Mouse (Mus musculus) limb, embryonic 15.5 days (tissue): ENCODE measurements at regions not wholly inside any gene's neighbourhood (a gene's known extent, or its start where the extent isn't known, plus 50 kb on each side); places are given as distances from the start of the nearest gene placed in this dataset.

Source experiments
- ATAC-seq: fragments of 200-750 bp; cut with Nextera tagmentation; 2 replicates; pipeline ENCODE4 v1.8.0; 2017; ENCODE audit warnings: low read depth, moderate TSS enrichment; ENCODE audit not compliant: insufficient number of reproducible peaks, low FRiP score, low TSS enrichment
- H3K27ac ChIP-seq: fragments of 300-500 bp; sonication (generic); 2 replicates; pipeline ENCODE4 v1.5.1; 2015; ENCODE audit warnings: moderate library complexity, mild to moderate bottlenecking, inconsistent platforms
- H3K27me3 ChIP-seq: fragments of 300-500 bp; sonication (generic); 2 replicates; pipeline ENCODE4 v1.6.1; 2015; ENCODE audit warnings: inconsistent platforms
- H3K36me3 ChIP-seq: fragments of 300-500 bp; sonication (generic); 2 replicates; pipeline ENCODE4 v1.6.1; 2015; ENCODE audit warnings: inconsistent platforms
- H3K4me1 ChIP-seq: fragments of 300-500 bp; sonication (generic); 2 replicates; pipeline ENCODE4 v1.6.1; 2015; ENCODE audit warnings: inconsistent platforms
- H3K4me2 ChIP-seq: fragments of 300-500 bp; sonication (generic); 2 replicates; pipeline ENCODE4 v1.6.1; 2015; ENCODE audit warnings: mild to moderate bottlenecking, inconsistent platforms
- H3K4me3 ChIP-seq: fragments of 300-500 bp; sonication (generic); 2 replicates; pipeline ENCODE4 v1.5.1; 2015; ENCODE audit warnings: mild to moderate bottlenecking, inconsistent platforms
- H3K9ac ChIP-seq: fragments of 300-500 bp; sonication (generic); 2 replicates; pipeline ENCODE4 v1.6.1; 2015; ENCODE audit warnings: inconsistent platforms
- H3K9me3 ChIP-seq: fragments of 300-500 bp; sonication (generic); 2 replicates; pipeline ENCODE4 v1.6.1; 2016; ENCODE audit warnings: inconsistent platforms
- WGBS: fragments of 180-500 bp; shearing (Covaris S2); methylation state at CpG from one replicate; pipeline ENCODE4 v1.1.7; 2015; 5-methylcytosine and 5-hydroxymethylcytosine counted together

DNA sequence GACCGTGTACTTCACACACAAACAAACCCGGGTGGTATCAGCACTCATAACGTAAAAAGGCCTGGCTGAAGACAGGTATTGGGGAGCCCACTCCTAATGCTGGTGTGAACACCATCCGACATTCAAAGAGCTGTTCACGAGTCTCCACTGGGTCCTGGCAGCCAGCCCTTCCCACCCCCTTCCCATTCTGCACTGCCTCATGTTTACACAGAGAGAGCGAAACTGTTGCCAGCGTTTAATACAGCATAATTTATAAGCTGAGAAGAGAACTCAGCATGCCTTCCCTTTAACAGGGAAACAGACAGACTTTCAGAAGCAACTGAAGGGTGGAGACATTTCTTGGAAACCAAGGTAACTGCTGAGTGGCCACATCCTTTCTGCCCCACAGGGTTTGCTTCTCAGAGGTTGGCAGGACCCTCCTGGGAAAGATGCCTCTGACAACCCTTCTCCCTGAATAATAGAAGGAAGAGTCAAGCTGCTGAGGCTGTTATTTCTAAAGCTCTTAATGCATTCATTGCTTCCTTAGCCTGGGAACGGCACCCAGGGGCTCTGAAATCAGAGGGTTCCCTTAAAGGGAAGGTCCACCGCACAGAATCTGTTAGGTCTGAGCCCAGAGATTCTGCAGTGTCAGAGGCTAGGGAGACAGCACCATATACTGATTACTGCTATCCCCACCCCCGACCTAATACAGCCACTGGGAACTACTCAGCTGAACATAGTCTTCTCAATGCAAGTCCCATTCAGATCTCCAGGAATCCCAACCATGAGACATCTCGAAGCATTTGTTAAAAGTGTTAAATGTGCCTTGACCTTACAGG lies 412.4 kb upstream of the Id4 start:
- WGBS, result 51% methylated on average over 11 of the region's 11 CpGs
- peak overlapping the region; percentile 62 for H3K27ac ChIP-seq
- H3K4me3 ChIP-seq, result no peak overlapping the region
- no peak overlapping the region for H3K9ac ChIP-seq
- no peaks in the 10 kb centered on the region for H3K9me3 ChIP-seq
- no peak overlapping the region for H3K4me2 ChIP-seq
- ATAC-seq, result 0 out of 2 replicates have a peak, but pooled peaks have one; percentile 40
- H3K27me3 ChIP-seq, result no peaks in the 10 kb centered on the region
- peaks cover 8% of the 10 kb centered on the region for H3K4me1 ChIP-seq
- H3K36me3 ChIP-seq, result no peaks in the 10 kb centered on the region

DNA sequence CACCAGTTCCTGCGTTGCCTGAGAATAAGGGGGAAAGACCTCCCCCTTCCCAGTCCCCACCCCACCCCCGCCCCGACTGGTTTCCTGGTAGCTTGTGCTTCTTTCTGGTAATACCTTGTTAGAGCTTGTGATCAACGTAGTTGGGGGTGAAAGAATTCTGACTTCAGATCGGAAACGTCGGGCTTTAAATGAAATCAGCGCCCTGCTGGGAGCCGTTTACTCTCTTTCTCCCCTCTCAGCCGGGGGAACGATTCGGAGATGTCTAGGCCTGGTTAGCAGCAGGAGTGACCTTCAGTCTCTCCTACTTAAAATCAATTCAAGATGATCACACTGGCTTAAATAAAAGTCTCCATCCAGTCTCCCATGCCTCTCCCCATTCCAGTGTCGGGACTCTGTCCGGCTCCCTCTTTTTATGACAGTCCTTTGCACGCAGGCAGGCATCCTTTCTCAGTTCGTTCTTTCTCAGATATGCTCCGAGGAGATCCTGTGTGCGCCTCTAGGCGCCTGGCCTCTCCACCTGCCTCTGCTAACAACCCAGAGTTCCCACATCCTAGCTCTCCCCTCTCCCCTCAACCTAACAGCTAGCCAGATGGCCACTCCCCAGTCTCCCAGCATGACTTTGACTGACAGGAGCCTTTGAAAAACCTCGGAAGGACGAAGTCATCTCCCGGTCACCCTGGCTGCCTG lies 405.5 kb upstream of the Id4 start:
- H3K4me3 ChIP-seq, result no peak overlapping the region
- 8% methylated on average over 22 of the region's 22 CpGs for WGBS
- no peaks in the 10 kb centered on the region for H3K36me3 ChIP-seq
- H3K9ac ChIP-seq, result no peak overlapping the region
- H3K9me3 ChIP-seq, result no peaks in the 10 kb centered on the region
- peak overlapping the region; percentile 30 for H3K4me2 ChIP-seq
- H3K4me1 ChIP-seq, result peaks cover 15% of the 10 kb centered on the region
- H3K27me3 ChIP-seq, result no peaks in the 10 kb centered on the region
- no peak for ATAC-seq
- H3K27ac ChIP-seq, result no peak overlapping the region

GRCm38 (mm10) chr13:47858946-47859345 lies 402.1 kb upstream of the Id4 start:
- no peak overlapping the region for H3K4me3 ChIP-seq
- peaks cover 15% of the 10 kb centered on the region for H3K4me1 ChIP-seq
- H3K4me2 ChIP-seq, result no peak overlapping the region
- no peak overlapping the region for H3K27ac ChIP-seq
- ATAC-seq, result no peak
- no peaks in the 10 kb centered on the region for H3K9me3 ChIP-seq
- H3K36me3 ChIP-seq, result no peaks in the 10 kb centered on the region
- no peaks in the 10 kb centered on the region for H3K27me3 ChIP-seq
- H3K9ac ChIP-seq, result no peak overlapping the region
- WGBS, result 87% methylated on average over 4 of the region's 4 CpGs

DNA sequence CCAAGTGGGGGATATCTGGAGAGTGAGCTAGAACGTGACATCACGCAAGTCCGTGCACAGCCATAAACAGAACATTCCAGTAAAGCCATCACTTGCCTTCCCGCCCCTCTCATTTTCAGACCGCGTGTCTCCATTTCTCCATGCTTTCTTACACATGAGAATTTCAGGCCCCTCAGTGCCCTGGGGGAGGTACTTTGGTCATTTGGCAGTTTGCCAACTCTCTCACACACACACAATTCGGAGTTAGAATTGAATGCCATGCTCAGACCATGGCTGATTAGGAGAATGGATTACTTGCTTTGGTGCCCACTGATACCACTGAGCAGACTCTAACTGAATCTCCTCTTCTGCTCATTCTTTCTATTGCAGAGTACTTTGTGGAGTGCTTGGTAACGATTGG lies 400.7 kb upstream of the Id4 start:
- WGBS, result 54% methylated on average over 8 of the region's 8 CpGs
- H3K36me3 ChIP-seq, result no peaks in the 10 kb centered on the region
- no peak overlapping the region for H3K9ac ChIP-seq
- no peaks in the 10 kb centered on the region for H3K27me3 ChIP-seq
- H3K27ac ChIP-seq, result no peak overlapping the region
- H3K4me3 ChIP-seq, result no peak overlapping the region
- H3K9me3 ChIP-seq, result no peaks in the 10 kb centered on the region
- H3K4me1 ChIP-seq, result peaks cover 11% of the 10 kb centered on the region
- no peak for ATAC-seq
- no peak overlapping the region for H3K4me2 ChIP-seq

DNA sequence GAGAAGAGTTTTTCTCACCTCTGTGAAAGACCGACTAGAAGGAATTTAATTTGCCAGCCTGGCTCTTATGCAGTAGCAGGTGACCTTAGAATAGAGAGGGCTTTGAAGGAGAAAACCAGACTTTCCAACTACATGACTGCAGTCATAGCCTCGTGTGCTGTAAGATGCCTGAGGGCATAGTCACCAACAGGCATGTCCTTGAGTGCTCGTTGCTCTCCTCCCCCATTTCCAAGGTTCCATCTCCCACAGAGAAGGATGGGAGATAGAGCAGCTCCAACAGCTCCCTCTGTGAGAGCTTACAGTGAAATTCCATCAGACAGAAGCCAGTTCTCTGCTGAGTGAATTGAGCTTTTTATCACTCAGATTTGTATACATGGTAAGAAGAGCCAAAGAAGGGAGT lies 398.1 kb upstream of the Id4 start:
- WGBS, result 35% methylated on average over 3 of the region's 3 CpGs
- Histone ChIP-seq H3K27me3 (no peaks in the 10 kb centered on the region), H3K27ac (peak overlapping the region; percentile 35; the same call in 1 of the 2 replicates), H3K9ac (no peak overlapping the region), H3K4me1 (no peaks in the 10 kb centered on the region), H3K36me3 (no peaks in the 10 kb centered on the region), H3K4me2 (no peak overlapping the region), H3K9me3 (no peaks in the 10 kb centered on the region), H3K4me3 (no peak overlapping the region)
- ATAC-seq, result no peak

- H3K27me3 ChIP-seq, result no peaks in the 10 kb centered on the region
- H3K4me1 ChIP-seq, result peaks cover 13% of the 10 kb centered on the region
- no peaks in the 10 kb centered on the region for H3K36me3 ChIP-seq
- WGBS, result 48% methylated on average over 4 of the region's 4 CpGs
- H3K9ac ChIP-seq, result no peak overlapping the region
- ATAC-seq, result no peak
- no peak overlapping the region for H3K4me2 ChIP-seq
- H3K4me3 ChIP-seq, result no peak overlapping the region
- no peaks in the 10 kb centered on the region for H3K9me3 ChIP-seq
- no peak overlapping the region for H3K27ac ChIP-seq
Observed at GRCm38 (mm10) chr13:47868656-47869055, 392.4 kb upstream of the Id4 start.

DNA sequence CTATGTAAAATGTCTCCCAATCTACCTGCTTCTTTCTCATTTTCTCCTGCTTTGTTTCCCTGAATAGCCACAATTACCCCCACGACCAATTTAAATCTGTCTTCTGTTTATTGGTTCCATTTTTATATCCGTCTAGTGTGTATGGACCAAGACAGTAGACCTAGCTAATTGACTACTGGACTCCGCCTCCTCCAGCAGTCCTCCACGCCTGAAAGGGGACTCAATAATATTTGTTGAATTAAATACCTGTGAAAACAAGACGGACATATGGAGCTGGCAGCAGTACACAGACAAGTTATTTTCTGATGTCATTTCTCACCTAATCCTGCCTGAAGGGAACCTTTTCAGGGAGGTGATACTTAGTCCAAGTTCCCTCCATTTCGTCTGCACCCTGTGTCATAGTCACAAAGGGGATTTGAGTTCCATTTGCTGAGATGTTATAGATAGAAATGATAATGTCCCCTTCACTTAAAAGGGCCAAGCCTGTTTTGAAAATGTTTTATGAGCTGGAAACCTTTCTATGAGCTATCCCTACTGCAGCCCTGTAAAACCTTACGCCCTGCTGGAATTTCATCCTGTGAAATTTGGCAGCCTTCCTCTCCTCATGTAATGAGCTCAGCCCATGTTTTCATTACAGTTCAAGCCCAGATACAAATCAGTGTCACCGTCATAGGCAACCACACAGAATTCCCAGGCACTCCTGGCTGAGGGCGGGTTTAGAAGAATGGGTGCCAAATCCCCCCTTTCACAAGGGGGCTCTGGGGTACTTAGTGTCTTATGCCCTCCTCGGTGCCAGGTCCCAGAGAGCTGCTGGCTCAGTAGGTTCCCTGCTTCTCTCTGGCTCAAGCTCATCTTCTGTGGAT lies 391.1 kb upstream of the Id4 start:
- WGBS, result 22% methylated on average over 10 of the region's 10 CpGs
- no peak overlapping the region for H3K9ac ChIP-seq
- H3K27ac ChIP-seq, result peak overlapping the region; percentile 8; the same call in 1 of the 2 replicates
- H3K4me1 ChIP-seq, result peaks cover 13% of the 10 kb centered on the region
- no peak overlapping the region for H3K4me3 ChIP-seq
- H3K9me3 ChIP-seq, result no peaks in the 10 kb centered on the region
- H3K4me2 ChIP-seq, result peak overlapping the region; percentile 22
- peak; percentile 76 for ATAC-seq
- no peaks in the 10 kb centered on the region for H3K36me3 ChIP-seq
- H3K27me3 ChIP-seq, result no peaks in the 10 kb centered on the region

GRCm38 (mm10) chr13:47872645-47873044 lies 388.4 kb upstream of the Id4 start:
- H3K9ac ChIP-seq, result no peak overlapping the region
- no peaks in the 10 kb centered on the region for H3K27me3 ChIP-seq
- no peaks in the 10 kb centered on the region for H3K36me3 ChIP-seq
- peaks cover 13% of the 10 kb centered on the region for H3K4me1 ChIP-seq
- no peak overlapping the region for H3K27ac ChIP-seq
- no peak for ATAC-seq
- 64% methylated on average over 11 of the region's 11 CpGs for WGBS
- no peak overlapping the region for H3K4me2 ChIP-seq
- no peaks in the 10 kb centered on the region for H3K9me3 ChIP-seq
- H3K4me3 ChIP-seq, result no peak overlapping the region

GRCm38 (mm10) chr13:47892569-47892968 lies 368.5 kb upstream of the Id4 start:
- Histone ChIP-seq H3K4me3 (no peak overlapping the region), H3K27me3 (no peaks in the 10 kb centered on the region), H3K27ac (no peak overlapping the region), H3K4me2 (no peak overlapping the region), H3K9me3 (no peaks in the 10 kb centered on the region), H3K9ac (no peak overlapping the region), H3K4me1 (no peaks in the 10 kb centered on the region), H3K36me3 (no peaks in the 10 kb centered on the region)
- no peak for ATAC-seq
- 85% methylated on average over 4 of the region's 4 CpGs for WGBS

GRCm38 (mm10) chr13:47894331-47894730 lies 366.7 kb upstream of the Id4 start:
- Histone ChIP-seq H3K4me2 (no peak overlapping the region), H3K27ac (no peak overlapping the region)
- no peak for ATAC-seq

DNA sequence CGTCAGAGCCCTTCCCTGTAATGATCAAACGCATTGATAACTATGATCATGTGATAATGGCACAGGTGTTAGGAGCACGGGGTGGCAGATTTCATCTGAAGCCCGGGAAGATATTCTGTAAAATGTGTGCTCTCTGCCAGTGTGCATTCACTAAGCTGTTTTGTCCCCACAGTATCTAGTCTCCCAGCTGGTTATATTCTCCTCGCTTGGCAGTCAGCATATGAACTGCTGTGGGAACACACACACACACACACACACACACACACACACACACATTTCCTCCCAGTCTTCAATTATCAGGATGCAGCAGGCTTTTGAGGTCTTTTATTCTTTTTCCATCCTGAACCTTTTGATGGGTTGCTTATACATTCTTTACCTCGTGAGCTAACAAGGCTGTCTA lies 365.8 kb upstream of the Id4 start:
- ATAC-seq, result no peak
- Histone ChIP-seq H3K36me3 (no peaks in the 10 kb centered on the region), H3K9ac (no peak overlapping the region), H3K4me2 (no peak overlapping the region), H3K27me3 (no peaks in the 10 kb centered on the region), H3K9me3 (no peaks in the 10 kb centered on the region), H3K4me3 (no peak overlapping the region), H3K4me1 (no peaks in the 10 kb centered on the region), H3K27ac (no peak overlapping the region)
- WGBS, result 75% methylated on average over 6 of the region's 6 CpGs

More at GRCm38 (mm10) chr13:47894331-47894730, 366.7 kb upstream of the Id4 start:
- Histone ChIP-seq H3K4me3 (no peak overlapping the region), H3K27me3 (no peaks in the 10 kb centered on the region), H3K9me3 (no peaks in the 10 kb centered on the region), H3K4me1 (no peaks in the 10 kb centered on the region), H3K9ac (no peak overlapping the region), H3K36me3 (no peaks in the 10 kb centered on the region)
- 82% methylated on average over 1 of the region's 1 CpGs for WGBS

DNA sequence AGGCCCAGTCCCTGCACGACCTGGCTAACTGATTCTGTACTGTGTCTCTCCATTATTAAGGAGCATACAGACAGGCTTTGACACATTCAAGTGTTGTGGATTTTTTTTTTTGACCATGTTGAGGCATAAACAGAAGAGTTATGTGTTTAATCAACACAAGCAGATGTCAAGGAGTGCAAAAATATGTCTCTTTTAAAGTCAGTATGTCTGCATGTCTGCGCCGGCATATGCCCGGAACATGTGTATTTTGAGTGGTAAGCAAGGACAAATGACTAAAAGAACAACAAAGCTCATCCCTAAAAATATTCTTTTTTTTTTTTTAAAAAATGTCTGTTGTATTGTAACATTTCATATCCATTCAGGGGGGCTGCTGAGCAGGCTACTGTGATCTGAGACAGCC lies 364.4 kb upstream of the Id4 start:
- H3K4me2 ChIP-seq, result no peak overlapping the region
- H3K9ac ChIP-seq, result no peak overlapping the region
- WGBS, result 81% methylated on average over 4 of the region's 4 CpGs
- no peak overlapping the region for H3K27ac ChIP-seq
- no peaks in the 10 kb centered on the region for H3K4me1 ChIP-seq
- no peaks in the 10 kb centered on the region for H3K9me3 ChIP-seq
- no peak overlapping the region for H3K4me3 ChIP-seq
- no peak for ATAC-seq
- no peaks in the 10 kb centered on the region for H3K27me3 ChIP-seq
- H3K36me3 ChIP-seq, result no peaks in the 10 kb centered on the region
